Mouse (Mus musculus) gastrocnemius, postnatal 10 days (tissue): Measurements from ENCODE around the gene Tppp. TPM values are rescaled to one million over a fixed set of nuclear protein-coding genes. Genes with fewer than 3 reads are reported as not detected.
"Not testable (repeated sequence)": the region's sequence is repeated elsewhere in the genome, so short reads cannot be mapped to it uniquely, and the experiment has no call there.

Source experiments
- DNase-seq: peaks from one replicate; pipeline ENCODE4 v3.0.0; 2021; ENCODE audit warnings: mixed read lengths
- long read RNA-seq, 2 experiments: library from polyadenylated mRNA; stranded (forward); transcript quantifications; one replicate each; pipeline ENCODE4 v2.0.0; 2021
- total RNA-seq, 2 experiments: library from RNA; stranded (reverse); gene quantifications; 2 replicates each; pipeline ENCODE4 v1.2.3; 2021

The Tppp gene
- total RNA-seq, result 1 to 10 TPM; 5.5 to 5.8 TPM
- long read RNA-seq, experiment 1, full-length matches to known transcripts, result 6 of 13 reads
- long read RNA-seq, experiment 1, partial matches to known transcripts, result 1 of 13 reads
- long read RNA-seq, experiment 1, other reads (novel, unspliced or antisense), result 6 of 13 reads
- long read RNA-seq, experiment 2, full-length matches to known transcripts, result 3 of 4 reads
- long read RNA-seq, experiment 2, partial matches to known transcripts, result 0 of 4 reads
- long read RNA-seq, experiment 2, other reads (novel, unspliced or antisense), result 1 of 4 reads

DNA sequence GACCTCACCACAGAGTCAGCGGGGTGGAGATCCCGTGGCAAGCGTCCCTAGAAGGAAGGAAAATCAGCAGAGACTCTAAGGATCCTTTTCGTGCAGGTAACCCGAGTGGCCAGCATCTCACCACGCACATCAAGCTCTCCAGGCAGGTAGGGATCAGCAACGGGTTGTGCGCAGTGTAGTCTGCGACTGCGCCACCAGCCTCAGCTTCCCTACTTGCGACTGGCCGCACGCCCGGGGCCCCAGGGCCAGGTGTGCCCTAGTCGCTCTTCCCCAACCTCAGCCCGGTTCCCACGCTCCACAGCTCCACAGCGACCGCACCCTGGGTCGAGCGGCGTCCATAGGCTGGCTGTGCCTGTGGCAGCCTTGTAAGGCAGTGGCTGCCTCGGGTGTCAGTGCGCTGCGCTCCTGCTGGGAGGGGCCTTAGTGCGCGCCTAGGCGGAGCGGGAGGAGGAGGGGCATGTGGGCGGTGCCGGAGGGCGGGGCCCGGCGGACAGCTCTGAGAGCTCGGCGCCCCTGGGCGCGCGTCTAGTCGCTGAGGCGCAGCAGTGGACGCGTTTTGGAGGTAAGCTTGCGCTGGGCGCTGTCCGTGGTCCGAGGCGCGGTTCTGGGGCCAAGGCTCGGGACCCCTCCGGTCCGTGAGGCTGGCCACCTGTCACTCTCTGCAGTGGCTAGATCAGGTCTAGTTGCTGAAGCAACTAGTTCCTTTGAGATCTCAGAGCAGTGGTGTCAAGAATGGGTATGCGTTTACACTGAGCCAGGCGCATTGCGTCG, at the start of gene Tppp:
Tppp (plus strand) TSS at position 460 of the 771 bp plus-strand sequence.
- DNase-seq, result peak; percentile 90

- no peak for DNase-seq
These were observed 49.0 kb upstream of the Tppp start for GRCm38 (mm10) chr13:73960117-73960652.

GRCm38 (mm10) chr13:73961177-73961576, 48.0 kb upstream of the Tppp start:
- no peak for DNase-seq

- no peak for DNase-seq
These were observed 45.7 kb upstream of the Tppp start, which contains the start of gene Zdhhc11 for GRCm38 (mm10) chr13:73963551-73963950. Gene Zdhhc11, plus strand, starts transcription at chr13:73963851.

DNA sequence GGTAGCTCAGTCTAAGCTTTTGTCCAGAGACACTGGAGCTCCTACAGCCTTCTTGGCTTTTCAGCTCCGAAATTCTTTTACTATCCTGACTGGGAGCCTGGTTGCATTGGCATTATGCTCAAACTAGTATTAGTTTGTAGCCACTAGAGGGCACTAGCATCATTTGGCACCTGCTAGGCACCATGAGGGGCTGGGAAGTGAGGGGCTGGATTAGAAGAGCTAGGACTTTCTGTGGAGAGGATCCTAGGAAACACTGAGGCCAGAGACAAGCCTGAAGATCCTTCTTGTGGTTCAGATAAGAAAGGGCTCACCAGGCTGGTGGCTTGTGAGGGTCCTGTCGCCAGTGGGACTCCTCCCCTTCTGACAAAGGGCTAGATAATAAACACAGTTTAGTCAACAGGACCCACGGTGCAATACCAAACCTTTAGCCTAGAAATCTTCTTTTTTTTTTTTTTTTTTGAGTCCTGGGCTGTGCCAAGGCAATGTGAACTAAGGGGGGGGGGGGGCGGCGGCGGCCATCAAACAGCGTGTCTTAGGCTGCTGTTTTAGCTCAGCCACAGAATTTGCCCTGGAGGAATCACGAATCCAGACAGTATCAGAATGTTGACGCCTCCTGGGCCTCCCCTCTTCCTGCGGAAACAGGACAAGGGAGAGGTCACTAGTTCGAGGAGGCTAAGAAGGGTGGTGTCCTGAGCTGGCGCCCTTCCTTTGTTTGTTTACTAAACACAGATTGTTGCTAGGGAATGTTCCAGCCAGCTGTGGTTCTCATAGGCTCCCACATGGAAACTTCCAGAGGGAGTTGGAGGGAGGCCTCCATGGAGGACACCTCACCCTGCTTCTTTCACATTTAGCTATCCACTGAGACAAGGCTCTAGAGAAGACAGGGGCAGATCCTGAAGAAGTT, 38.4 kb upstream of the Tppp start:
- DNase-seq, result peak; percentile 44

DNA sequence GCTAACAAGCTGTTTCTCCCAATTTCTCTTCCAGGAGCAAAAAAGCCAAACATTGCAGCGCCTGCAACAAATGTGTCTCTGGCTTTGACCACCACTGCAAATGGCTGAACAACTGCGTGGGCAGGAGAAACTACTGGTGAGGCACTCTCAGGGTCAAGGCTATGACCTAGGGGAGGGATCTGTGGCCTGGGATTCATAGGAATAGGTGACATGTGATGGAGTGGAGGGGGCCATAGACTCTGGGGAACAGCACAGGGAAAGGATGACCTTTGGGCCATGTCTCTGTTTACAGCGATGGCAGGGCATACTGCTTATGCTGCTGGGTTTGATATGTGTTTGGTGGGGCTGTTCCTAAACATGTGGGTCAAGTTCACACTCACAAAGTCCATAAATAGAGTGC, 34.7 kb upstream of the Tppp start:
- DNase-seq, result no peak

DNA sequence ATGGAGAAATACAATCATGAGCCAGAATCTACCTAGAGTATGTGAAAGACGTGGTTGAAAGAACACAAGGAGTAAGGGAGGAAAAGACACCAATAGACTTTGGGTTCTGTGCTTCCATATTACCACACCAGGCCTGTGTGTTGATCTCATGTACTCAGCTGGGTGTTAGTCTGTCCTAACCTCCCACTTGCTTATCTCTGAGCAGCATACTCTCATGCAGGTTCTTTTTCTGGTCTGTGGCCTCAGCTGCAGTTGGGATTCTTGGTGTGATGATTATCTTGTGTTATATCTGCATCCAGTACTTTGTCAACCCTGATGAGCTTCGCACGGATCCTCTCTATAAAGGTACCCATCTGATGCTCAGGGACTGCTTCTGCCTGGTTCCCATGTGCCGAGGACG, 32.3 kb upstream of the Tppp start:
- DNase-seq, result no peak

DNA sequence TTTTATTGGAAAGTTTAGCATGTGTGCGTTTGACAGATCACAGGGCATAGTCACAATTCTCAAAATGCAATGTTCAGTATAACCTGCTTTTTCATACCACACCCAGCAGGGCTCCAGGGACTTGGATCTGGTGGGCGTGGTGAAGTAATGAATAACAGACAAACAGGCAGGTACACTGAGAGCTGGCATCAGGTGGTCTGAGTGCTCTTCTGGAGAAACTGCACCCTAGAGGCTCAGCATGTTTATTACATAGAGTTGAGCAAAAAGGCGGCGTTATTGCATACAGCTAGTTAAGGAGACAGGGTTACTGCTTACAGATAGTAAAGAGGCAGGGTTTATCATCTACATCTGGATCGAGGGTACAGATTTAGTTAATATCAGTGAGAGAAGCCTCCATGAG, 18.9 kb upstream of the Tppp start:
- DNase-seq, result no peak

DNA sequence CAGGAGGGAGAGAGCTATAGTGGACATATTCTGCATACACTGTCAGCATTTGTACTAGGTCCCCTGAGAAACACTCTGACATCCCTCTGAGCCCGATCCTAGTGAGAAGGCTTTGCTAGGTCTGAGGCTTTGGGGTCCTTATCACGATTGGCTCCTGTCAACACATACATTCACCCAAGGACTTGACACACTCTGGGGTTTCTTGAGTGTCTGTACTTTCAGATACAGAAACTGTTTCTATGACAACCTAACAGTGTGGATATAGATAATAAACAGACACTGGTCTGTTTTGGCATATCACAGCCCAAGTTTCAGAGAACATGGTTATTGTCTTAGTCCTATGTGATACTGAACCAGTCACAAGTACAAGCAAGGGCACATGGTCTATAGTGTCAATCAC, 18.4 kb upstream of the Tppp start:
- DNase-seq, result no peak

- no peak for DNase-seq
These were observed 17.9 kb upstream of the Tppp start for GRCm38 (mm10) chr13:73991267-73991666.

GRCm38 (mm10) chr13:73996456-73996855, 12.8 kb upstream of the Tppp start:
- DNase-seq, result no peak

GRCm38 (mm10) chr13:74000519-74000918, 8.7 kb upstream of the Tppp start:
- no peak for DNase-seq

DNA sequence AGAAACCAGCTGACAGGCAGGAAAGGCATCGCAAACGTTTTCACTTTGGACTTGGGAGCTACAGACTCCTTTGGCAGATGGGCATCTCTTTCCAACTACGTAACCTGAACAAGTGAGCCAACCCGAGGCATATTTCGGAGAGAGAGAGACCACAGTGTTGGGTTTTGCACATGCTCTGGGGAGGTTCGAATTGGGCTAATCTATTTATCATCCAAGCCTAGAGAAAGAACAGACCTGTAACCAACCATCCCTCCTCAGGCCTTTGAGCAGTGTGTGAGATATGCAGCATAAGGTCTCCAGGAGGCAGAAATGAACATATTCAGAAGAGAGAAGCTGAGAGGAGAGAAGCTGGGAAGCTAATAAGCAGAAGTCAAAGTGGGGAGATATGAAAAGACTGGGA, 8.2 kb upstream of the Tppp start:
- DNase-seq, result no peak

DNA sequence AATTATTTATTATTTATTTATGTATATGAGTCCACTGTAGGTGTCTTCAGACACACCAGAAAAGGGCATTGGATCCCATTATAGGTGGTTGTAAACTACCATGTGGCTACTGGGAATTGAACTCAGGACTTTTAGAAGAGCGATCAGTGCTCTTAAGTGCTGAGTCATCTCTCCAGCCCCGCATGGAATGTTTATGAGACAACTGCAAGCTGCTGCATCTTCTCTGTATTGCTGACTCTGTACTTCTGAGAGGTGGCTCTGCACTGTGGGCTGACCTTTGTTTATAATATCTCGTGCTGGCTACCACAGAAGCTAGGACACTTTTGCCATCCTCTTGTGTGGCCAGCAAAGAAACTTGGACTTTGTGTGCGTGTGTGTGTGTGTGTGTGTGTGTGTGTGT, 7.7 kb upstream of the Tppp start:
- no peak for DNase-seq

GRCm38 (mm10) chr13:74006881-74007280, 2.3 kb upstream of the Tppp start:
- DNase-seq, result not testable (repeated sequence)

- DNase-seq, result not testable (repeated sequence)
These were observed 991 bp upstream of the Tppp start for GRCm38 (mm10) chr13:74008216-74008615.

DNA sequence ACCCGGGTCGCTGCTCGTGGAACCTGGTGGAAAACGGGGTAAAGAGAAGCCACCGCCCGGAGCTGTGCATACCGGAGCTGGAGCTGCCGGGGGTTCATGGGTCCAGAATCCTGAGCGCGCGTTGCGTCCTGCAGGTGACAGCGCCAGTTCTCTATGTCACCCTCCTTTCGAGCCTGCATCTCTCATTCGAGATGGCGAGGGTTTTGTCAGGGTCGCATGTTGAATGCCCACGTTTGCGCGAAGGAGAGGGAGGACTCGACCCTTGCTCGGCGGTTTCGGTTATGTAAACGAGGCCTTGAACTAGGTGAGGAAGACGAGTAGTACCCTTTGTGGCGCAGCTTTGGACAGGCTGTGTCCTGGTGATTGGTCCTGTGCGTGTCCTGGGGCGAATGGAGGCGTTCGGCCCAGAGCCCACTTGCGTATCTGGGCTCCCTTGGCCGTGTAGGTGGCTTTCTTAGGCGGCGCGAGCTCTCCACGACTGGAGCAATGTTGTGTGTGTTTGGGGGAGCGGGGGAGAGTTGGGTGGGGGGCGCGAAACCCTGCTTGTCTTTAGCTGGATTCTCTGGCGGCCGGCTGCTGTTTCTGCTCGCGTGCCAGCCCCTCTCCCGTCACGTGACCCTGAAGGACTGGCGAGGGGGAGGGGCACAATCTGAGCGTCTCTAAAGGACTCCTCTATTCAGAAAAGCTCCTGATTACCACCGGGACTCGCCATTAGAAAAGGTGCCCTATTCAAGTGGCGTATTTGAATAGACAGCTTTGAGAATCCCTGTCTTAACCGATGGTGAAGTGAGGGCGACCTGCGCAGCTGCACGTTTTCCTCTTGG, 796 bp downstream of the Tppp start:
- peak; percentile 56 for DNase-seq

DNA sequence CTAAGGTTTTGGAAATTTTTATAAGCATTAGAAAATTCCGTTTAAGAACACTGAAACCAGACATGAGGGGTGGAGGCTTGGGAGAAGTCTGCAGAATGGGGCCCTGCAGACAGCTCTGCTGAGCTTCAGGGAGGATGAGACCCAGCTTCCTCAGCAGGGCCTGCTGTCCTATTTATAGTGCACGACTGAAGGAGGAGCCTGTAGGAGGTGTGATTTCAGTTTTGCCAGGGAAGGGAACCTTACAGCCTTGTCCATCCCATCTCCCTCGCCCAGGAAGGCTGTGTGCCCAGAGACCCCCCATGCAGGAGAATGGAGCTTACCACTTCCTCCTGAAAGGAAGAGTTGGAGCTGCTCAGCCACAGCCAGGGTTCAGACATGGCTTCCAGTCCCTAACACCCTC, 1.5 kb downstream of the Tppp start:
- DNase-seq, result no peak

DNA sequence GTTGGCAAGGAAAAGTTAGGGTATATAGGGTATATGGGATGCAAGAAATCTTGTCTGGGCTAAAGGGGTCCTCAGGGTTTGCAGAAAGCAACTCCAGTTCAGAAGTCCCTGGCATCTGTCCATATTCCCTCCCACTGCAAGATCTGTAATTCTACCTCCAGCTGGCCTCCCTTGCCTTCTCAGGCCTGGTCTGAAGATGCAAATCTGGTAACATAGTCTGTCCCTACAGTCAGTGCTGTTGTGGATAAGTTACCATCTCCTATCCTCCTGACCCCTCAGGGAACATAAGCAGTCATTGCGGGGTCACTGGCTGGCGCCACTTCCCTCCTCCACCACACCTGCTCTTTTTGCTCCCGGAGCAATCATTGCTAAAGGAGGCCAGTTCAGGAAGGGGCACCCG, 6.7 kb downstream of the Tppp start:
- no peak for DNase-seq

DNA sequence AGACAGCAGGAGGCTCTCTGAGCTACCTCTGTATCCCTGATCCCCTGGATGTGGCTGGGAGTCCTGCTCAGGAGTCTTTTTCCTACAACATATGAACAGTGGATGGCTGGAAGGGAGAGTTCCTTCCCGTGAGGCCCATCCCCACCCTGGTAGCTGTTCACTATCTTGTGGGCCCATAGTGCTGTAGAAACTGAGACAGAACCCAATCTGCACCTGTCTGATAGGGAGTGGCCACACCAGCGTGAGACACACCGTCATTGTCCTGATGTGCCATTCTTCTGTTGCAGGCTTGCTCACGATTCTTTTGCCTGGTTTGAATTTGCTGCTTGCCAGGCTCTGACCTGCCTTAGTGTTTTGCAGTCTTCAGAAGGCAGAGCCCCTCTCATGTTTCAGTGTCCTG, 8.2 kb downstream of the Tppp start:
- DNase-seq, result no peak

DNA sequence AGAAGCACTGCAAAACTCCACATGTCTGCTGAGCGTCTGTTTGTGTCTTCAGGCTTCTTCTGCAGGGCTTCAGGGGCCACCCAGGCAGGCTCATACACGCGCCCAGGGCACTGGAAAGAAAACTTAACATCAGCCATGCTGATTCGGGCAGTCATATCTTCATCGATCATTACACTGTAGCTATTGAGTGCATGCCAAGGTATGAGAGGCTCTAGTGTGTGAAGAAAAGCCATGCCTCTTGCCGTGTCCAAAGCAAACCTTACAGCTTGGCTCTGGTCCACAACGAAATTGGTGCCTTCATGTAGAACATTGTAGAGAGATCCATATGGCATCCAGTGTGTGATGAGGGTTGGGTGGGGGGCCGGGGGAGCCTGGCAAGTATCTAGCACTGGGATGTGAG, 9.8 kb downstream of the Tppp start:
- DNase-seq, result not testable (repeated sequence)
